Mouse (Mus musculus): ENCODE measurements around the gene Npy4r.

The Npy4r gene

DNA sequence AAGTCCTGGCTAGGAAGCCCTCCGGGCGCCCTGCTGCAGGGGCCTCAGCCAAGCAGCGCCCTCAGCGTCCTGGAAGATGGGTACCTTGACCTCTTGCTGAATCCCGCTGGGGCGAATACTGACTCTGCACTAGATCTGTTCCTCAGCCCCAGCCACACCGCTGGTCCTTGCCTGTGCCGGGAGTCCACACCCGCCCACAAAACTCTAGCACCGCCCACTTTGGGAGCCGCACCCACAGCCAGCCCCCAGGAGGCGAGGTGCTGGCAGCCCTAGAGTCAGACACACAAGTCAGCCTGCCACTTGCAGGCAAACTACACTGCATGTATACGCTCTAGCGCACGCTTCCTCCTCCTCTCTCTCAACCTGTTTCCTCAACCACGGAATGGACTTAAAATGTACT is at the start of gene Npy4r:
Gene Npy4r, minus strand, starts transcription at position 148 of the 400 bp plus-strand sequence.
- peak; percentile 22 for DNase-seq (ENCODE audit: low read depth)

DNA sequence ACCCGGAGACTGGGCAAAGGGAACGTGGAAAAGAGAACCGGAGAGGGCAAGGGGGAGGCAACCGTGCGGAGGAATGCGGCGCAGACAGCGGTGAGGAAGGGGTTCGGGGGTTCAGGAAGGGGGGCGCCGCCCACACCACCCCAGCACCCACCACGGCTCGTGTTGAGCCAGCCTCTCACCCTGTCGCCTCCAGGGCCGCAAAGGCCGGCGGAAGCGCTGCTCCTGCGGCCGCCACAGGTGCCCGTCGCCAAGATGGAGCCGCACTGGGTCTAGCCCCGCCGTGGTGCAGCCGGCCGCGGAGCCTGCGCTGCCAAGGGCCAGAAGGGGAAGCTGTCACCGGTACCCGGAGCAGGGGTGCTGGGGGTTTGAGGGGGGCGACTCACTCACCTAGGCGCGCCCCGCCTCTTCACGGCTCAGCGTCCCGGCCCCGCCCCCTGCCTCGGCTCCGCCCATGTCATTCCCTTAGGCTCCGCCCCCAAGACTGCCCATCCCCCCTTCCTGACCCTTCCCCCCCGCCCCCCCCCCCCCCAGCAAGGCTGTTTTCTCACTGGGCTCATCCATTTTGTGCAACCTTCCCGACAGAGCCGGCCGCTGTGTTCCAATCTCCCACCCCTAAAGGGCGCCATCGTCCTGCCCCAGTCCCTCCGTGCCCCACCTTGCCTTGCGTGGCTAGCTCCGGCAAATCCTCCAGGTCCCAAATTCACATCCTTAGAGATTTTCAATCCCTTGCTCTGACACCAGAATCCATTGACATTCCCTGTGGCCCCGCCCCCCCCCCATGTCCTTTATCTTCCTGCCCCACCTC is 49.1 kb upstream of the Npy4r start, which contains the start of gene Gprin2:
Gene Gprin2, minus strand, starts transcription at position 423 of the 805 bp plus-strand sequence.
- no peak for DNase-seq (ENCODE audit: low read depth)

DNA sequence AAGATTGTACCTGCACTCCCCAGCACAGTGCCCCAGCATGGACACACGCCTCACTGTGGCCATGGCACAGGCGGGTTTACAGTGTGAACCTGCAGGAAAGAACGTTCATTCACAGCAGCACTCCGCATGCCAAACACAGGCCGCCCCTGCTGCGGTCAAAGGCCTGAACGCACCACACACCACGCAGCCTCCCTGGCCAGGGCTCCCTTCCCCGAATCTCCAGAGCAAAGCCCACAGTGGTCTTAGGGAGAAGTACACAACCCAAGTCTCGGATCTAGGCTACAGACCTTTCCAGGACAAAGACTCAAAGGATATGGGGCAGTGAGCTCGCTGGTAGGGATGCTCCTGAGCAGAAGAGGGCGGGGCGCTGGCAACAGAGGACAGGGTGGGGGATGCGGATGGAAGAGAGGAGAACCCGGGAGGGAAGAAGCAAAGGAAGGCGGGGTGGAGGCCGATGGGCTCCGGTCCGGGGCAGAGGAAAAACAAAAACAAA is 48.5 kb upstream of the Npy4r start:
- no peak for DNase-seq (ENCODE audit: low read depth)

DNA sequence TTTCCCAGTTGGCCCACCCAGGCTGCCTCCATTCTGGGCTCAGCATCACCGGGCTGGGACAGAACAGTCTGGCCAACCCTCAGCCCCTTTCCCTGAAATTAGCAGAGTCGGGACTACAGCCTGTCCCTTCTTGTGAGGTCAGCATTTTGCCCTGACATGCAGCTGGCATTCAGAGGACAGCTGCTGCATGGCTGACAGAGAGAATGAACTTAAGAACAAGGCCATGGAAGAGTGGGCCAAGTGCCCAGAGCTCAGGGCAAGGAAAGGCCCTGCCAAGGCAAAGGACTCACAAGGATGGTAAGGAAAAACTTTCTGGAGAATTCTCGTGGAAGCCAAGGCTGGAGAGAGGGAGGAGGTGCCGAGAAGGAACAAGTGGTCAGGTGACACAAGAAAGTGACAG is 44.4 kb upstream of the Npy4r start:
- DNase-seq (ENCODE audit: low read depth): no peak

DNA sequence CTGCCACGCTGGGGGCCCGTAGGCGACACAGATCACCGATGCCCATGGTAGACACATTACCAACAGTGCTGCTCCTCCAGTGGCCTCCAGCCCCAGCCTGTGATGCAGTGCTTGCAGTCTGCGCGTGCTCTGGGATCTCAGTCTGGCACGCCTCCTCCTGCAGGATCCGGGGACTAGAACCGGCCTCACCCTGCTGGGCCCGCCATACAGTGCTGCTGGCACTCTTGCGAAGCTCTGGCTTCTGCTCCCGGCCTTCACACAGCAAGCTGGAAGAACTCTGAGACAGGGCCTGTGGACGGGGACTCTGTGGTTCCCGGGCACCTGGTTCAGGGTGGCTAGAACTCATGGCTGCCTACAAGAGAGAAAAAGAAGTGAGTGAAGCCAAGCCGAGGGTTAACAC is 43.2 kb upstream of the Npy4r start:
- no peak for DNase-seq (ENCODE audit: low read depth)

DNA sequence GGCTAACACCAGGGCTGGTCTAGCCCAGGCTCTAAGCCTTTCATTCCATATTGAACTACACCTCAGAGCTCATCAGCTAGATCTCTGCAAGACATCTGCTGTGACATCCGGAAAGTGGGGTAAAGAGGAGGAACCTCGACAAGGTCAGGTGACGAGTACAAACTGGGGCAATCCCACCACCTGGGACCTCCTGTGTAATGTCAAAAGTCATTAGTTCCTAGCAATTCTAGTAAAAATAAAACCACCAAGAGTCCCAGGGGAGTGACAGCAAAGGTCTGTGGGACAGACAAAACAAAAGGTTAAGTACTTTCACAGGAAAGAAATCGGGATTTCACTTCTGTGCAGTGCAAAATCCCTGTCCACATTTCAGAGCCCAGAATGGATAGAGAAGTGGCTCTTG is 41.6 kb upstream of the Npy4r start:
- no peak for DNase-seq (ENCODE audit: low read depth)

DNA sequence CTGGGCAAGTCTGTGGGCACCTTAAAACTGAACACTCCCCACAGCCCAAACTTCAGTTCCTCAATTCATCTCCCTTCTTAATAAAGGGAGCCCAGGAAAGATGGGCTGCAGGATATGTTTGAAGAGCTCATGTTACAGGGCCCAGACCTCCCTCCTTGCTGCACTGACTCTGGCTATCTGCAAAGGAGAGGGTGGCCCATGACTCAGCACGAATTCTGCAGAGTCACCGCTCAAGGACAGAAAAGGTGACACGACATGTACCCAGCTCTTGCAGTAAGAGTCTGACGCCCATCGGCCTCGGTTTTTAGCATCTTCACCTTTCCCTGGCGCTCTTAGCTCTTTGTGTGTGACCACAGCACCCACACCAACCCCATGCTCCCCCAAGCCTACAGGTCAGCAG is 38.1 kb upstream of the Npy4r start:
- no peak for DNase-seq (ENCODE audit: low read depth)

DNA sequence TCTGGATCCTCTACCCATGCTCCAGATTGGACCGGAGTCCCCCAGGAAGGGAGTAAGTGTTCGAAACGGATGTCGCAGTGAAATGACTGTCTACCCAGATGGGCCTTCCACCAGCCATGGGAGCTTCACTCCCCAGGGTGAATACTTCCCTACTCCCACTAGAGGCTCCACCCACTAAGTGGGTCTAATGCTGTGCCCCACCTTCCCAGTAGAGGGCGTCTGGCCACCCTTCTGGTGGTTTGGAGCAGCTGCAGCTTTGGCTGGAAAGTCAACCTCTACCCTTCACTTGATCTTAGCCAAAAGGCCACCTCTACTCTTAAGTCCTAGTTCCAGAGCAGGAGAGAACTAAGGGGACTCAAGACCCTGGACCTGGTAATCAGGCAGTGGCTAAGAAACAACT is 36.3 kb upstream of the Npy4r start:
- peak; percentile 11 for DNase-seq (ENCODE audit: low read depth)

DNA sequence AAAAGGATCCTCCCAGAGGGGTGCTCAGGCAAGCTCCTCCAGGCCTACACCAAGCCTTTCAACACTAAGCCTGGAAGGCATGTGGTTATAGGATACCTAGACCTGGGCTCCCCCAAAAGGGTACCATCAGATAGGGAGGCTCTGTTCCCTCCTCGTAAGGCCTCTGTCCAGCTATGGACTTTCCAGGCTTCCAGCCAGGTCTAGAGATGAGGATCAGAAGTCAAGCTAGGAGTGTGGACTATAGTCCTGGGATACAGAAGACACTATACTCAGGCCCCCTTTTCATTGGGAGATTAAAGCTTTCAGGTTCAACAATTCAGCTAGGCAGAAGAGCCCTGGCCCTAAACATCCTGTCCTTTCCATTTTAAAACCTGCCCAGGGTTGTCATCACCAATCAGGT is 30.8 kb upstream of the Npy4r start:
- DNase-seq (ENCODE audit: low read depth): no peak

DNA sequence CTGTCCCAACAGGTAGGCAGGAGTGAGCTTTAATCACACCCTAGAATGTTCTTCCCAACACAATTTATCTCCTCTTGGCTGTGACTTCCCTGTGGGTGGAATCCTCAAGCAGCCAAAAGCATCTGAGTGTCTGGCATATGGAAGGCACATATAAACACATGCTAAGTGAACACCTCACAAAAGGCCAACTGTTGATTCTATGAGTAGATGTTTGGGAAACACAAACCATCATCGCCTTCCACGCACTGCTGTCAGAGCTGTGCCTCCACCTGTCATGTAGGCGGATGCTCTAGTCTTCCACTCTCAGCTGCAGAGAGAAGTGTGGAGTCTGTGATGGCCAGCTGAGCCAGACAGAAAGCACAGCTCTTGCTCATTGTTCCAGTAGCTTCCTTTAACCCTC is 27.1 kb upstream of the Npy4r start:
- DNase-seq (ENCODE audit: low read depth): no peak

DNA sequence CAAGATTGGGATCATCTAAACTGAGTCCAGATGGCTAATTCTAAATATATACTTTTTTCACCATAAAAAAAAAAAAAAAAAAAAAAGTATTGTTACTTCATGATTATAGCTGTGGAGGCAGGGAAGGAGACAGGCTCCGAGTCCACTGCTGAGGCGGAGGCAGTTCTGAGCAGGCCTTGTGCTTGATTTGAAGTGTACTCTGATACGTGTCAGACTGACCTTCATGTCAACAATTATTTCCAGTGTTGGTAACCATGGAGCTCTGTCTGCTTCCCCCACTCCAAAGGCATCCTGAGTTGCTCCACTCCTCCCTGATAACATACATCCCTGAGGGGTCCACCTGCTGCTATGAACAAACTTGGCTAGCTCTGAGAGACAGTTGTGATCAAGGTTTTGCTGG is 18.8 kb upstream of the Npy4r start:
- DNase-seq (ENCODE audit: low read depth): no peak

DNA sequence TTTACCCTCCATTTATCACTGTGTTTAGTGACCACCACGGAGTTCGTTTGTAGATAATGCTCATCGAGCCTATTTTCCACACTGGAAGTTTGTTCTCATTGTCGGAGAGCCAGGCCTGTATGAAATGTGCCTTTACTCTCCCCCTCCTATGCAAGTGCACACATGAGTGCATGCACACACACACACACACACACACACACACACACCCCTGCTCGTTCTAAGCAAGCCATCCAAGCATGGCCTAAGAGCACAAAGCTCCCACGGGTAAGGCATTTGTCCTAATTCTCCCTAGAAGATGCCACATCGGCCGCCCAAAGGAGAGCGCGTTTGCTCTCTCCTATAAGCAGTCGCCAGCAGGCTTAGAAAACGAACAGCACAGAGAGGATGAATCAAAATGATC is 3.5 kb upstream of the Npy4r start:
- DNase-seq (ENCODE audit: low read depth): no peak

DNA sequence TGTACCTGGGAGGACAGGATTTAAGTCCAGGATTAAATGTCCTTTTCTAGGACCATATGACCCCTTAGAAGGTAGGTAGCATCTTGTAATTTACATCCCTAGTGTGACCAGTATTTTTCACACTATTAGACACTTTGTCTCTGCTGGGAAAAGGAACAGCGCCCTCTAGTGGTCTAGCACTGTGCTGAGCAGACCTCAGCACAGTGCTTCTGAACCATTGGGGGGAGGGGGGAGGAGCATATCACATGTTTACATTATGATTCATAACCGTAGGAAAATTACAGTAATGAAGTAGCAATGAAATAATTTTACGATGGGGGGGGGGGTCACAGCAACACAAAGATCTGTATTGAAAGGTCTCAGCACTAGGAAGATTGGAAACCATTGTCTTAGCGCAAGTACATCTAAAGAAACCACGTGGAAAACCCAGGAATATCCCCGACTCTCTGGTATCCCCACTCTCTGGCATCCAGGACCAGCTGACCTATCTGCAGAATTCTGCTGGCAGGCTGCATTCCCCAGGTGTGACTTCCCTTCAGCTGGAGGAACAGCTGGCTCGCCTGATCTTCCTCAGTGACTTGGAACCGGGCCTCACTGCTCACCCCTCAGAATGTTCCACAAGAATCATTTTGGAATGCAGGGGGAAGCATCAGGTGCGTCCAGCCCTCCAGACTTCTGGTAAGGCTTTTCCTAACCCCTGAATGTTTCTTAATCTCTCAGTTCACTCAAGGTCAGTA is 2.5 kb upstream of the Npy4r start:
- peak; percentile 16 for DNase-seq (ENCODE audit: low read depth)

DNA sequence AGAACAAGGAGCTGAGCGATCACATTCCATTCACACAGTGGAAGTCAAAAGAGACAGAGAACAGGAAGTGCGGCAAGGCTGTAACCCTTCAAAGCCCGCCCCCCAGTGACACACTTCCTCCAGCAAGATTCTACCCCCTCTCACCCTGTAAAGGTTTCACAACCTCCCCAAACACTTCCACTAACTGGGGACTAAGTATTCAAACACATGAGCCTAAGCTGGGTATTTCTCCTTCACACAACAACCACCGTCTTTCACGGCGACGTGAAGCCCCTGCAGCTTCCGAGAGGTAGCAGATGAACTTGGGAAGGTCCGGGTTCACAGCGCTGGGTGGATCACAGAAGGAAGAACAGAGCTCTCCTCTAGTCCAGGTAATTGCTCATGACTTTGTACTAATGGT is 9.4 kb downstream of the Npy4r start:
- DNase-seq (ENCODE audit: low read depth): no peak

DNA sequence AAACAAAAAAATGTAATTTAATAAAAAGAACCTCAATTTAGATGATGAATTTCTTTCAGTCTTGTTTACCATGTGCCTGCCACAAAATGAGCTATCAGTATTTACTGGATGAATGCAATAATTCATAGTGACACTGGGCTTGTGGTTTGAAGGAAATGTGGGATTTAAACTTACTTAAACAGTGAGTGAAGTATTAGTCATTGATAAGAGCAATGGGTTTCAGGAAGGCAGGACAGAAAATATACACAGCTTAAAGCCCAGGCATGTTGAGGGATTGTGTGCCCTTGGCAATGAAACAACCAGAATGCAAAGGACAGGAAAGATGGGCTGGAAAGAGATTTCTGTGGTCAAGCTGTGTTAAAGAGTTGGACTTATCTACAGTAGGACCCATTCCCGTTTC is 10.0 kb downstream of the Npy4r start:
- no peak for DNase-seq (ENCODE audit: low read depth)

DNA sequence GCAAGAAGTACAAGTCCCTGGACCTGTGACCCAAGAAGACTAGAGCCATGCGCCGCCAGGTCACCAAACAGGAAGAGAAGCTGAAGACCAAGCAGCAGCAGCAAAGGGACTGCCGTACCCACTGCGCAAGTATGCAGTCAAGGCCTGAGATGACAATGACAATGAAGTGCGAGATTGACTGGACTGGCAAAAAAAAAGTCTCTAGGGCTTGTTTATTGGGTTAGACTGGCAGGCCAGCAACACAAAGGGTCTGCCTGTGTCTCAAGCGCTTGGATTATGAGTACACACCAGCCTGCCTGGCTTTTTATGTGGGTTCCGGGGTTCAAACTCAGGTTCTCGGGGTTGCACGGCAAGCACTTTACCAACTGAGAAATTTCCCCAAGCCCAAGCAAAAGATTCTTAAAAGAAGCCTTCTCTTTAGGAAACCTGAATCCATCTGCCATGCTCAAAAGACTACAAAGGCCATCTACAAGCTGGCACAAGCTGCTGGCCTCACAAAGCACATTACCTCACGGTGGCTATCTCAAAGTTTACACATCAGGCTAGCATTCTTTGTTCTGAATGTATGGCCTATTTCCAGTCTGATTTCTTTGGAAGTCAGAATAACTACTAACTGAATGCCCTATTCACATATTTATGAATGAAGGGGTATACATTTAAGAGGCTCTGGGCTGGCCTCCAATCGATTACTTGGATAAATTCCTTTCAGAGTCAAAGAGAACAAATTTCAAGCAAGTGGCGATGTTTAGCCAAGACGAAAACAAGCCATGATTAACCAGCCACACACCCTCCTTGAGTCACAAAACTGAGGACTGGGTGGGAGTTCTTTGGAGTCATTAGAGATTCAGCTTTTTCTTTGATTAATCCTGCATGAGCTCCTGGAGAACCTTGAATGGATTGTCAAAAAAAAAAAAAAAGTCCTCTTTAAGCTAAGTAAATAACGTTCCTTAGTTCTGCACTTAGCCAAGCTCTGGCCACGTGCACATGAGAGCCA is 12.3 kb downstream of the Npy4r start:
- peak; percentile 23 for DNase-seq (ENCODE audit: low read depth)

DNA sequence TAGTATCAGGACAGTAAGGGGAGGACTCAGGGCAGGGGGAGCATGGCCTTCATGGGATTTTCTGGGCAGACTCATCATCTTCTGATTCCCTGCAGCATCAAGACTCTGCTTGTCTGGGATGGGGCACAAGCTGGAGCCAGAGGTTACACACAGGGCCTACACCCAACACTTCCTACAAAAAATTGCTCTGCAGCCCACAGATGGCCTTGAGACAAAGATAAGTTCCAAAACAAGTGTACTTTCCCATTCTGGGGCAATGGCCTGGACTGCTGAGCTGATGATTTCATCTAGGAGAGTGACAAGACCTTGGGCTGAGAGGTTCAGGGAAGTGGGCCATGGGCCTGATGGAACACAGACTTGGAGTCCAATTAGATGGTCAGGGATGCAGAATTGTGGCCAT is 16.9 kb downstream of the Npy4r start:
- DNase-seq (ENCODE audit: low read depth): no peak

DNA sequence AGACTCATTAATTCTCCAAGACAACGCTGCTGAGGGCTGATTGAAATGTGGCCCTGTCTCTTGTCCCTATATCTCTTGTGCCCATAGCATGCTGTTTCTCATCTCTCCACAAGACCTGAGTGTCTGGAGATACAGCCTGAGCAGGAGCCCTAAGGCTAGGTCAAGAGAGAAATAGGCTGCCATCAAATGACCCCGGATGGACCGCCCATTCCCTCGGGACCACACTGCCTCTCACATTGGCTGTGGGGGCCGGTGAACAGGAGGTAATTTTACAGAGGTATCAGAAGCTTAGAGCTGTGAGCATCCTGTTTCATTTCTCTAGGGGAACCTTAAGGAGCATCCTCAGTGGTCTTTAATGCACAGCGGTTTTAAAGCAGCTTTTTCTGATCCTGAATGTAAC is 21.1 kb downstream of the Npy4r start:
- no peak for DNase-seq (ENCODE audit: low read depth)

DNA sequence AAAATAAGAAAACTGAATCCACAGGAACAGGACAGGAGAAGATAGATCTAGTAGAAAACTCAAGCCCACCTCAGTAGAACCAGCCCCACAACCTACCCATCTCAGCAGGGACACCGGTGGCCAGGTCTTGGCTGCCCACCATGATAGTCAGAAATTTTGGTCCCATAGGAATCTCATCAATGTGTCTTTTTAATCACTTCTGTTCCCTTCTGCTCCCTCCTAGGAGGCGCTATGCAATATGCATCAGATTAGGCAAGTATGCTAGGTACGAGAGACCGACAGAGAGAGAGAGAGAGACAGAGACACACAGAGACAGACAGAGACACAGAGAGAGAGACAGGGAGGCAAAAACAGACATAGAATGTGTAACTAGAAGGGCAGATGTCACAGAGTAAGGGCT is 30.6 kb downstream of the Npy4r start:
- no peak for DNase-seq (ENCODE audit: low read depth)

DNA sequence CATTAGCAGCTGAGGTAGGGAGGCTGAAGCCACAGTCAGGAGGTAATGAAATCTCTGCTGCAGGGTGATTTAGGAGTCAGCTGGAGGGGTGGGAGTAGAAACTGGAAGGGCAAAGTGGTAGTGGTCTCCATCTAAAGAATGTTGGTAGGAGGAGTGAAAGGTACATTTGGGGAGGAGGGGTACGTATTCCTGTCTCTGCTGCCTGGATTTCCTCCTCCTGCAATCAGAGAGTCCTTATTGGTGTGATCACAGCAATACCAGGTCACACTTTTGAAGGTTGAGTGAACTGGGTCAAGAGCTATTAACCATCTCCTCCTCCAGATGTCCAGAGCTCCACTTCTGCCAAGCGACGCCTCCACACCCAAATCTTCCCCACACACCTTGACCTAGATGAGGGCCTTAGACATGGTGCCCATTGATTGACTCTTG is 31.4 kb downstream of the Npy4r start:
- no peak for DNase-seq (ENCODE audit: low read depth)

DNA sequence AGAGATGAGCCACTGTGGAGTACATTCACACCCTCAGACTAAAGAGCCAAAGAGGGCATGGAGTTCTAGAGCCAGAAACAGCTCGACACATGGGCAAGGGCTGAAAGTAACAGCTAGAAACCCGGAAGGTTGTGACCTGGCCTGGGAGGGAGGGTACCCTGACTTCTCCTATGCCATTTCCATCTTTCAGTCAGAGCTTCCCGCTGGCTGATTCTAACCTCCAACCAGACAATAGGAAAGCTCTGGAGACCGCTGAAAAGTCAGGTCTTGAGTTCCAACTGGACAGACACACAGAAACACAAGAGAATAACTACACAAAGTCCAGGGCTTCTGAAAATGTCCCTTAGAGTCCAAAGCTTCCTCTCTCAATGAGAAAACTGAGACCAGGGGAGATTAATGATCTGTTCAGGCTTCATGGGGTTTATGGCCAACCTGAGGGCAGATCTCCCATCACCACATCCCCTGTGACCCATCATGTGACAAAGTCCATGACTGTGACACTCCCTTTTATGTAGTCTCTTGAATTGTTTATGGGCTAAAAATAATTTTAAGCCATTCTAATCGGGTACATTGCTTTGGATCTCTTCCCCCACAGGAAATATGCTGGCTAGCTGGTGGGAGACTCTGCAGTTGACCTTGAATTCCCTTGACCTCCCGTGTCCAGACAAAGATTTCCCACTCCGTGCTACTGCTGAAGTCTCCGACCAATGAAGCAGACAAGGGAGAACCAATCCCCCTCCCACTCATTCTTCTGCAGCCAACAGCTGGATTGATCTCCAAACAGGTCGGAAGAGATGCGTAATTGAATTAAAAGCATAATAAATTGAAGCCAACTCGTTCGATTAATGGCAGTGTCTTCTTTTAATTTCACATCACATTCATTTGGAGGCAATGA is 32.0 kb downstream of the Npy4r start:
- no peak for DNase-seq (ENCODE audit: low read depth)
